Mouse (Mus musculus): Measurements from ENCODE around the gene Gm8909.

- TF ChIP-seq CTCF (IDR thresholded peaks at IDR 0.05) (no peak), EP300 (IDR thresholded peaks at IDR 0.05) (no peak)
Observed at GRCm38 (mm10) chr17:36215586-36215985, 47.2 kb upstream of the Gm8909 start.
